Mouse (Mus musculus) frontal cortex, postnatal 36 days (tissue): ENCODE measurements around the gene Usb1.

Experiments
- DNase-seq, 2 experiments: peaks; one replicate each; pipeline ENCODE4 v3.0.0; 2022; ENCODE audit warnings: low spot score in 2 of 2

Gene Usb1

DNA sequence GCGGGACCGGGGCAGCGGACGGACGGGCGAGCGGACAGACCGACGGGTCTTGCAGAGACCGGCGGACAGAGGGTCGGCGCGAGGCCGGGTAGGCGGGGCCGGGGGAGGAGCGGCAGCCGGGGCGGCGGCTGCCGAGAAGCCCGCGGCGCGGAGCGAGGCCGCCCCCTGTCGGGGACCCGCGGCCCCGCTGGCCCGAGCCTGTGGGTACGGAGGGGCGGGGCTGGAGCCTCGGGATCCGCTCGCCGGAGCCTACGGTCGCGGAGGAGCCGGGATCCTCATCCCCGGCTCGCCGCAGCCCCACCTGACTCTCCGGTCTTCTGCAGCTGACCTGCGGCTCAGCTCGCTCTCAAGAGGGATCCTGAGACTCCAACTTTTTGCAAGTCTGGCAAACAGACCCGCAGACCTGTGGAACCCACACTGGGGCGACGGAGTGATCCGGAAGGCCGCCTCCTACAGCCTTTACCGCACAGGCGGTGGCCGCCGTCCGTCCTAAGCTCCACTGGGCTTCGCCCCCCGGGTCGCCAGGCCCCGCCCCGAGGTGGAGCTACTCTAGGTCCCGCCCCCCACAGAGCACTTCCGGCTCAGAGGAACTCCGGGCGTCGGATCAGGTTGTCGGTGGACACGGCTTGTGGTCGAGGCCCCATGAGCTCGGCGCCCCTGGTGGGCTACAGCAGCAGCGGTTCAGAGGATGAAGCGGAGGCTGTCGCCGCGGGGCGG is at the start of gene Usb1, which contains the start of gene Zfp319:
Gene Usb1, plus strand, starts transcription at position 565 of the 717 bp plus-strand sequence.
Gene Zfp319, minus strand, starts transcription at position 231 of the 717 bp plus-strand sequence.
- DNase-seq: peak; percentile 92

DNA sequence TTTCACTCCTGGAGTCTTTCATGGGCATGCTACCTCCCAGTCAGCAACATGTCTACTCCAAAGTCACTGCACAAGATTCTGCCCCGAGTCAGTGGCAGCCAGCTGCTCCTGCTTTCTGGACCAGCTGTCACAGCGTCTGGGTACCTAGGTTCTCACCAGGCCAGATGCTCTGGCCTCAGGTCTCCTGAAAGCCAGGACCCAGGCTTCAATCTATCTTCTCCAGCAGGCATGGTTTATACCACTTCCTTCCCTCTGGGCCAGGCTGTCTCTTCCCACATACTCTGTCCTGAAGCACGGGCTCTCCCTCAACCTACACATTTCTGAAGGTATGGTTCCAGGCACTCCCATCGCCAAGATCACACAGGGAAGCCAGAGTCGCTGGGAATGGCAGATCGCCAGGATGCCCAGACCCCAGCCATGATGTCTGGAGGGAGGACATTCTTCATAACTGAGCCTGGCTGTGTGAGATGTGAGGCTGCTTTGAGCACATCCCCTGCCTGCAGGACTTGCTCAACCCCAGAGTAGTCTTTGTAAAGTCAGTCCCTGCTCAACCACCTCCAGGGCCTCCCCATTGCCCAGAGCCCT is 42.9 kb upstream of the Usb1 start:
- no peak for DNase-seq

DNA sequence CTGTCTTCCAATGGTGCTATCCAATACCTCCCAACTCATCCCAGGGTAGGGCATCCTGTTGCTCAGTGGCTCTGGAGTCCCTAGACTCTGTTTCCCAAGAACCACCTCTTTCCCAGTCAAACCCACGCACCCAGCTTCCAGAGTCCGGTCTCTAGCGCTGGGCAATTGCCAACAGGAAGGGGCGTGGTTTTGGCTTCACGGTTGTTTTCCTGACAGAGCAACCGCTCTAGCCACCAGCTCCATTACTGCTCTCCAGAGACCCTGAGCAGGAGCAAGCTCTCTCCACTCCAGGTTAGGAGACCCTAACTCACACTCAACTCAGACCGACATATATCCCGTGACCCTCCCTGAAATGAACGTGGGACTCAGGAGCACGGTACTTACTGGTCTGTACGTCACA is 38.9 kb upstream of the Usb1 start:
- DNase-seq: no peak

DNA sequence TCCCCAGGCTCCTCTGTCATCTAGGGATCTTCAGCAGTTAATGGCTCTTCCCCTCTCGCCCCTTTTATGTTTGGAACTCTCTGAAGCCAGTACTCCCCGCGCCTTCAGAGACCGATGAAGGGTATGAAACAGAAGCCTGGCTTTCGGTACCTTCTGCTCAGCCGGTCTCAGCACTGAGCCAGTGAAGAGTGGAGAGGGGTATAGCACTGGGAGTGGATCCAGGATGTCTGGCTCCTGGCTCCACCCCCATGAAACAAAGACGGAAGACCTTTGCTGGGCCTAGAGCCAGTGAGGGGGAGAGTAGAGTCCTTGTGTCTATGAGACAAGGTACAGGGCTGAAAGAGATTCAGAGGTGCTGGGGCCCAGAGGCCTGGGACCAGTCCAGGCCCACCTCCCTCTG is 38.2 kb upstream of the Usb1 start:
- no peak for DNase-seq

DNA sequence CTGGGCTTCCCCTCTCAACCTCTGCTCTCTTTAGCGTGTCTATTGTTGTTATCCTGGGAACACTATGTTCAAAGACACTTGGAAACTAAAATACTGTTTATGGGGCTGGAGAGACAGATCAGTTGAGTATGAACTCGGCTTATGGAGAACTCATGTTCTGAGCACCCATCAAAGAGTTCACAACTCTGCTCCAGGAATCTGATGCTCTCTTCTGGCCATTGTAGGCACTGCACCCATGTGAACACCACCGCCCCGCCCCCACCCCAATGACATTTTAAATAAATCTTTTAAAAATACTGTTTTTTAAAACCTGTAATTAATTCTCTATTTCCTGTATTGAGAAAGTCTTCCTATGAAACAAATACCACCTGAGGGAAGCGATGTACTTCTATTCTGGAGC is 29.7 kb upstream of the Usb1 start:
- DNase-seq: no peak

DNA sequence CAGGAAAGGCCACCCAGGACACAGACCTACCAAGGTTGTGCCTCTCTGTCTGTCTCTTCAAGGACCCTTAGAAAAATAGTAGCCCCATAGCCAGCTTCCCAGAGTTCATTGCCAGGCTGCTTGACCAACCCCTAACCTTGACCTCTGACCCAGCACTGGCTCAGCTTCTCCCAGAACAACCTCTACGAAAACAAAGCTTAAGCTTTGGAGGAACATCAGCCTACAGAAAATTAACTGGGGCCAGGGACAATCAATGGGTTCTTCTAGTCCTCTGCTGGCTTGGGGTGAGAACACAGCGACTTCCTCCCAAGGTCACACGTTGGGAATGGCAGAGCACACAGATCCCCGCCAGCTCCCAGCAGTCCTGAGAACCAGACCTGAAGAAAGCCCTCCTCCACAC is 26.6 kb upstream of the Usb1 start:
- DNase-seq: no peak

DNA sequence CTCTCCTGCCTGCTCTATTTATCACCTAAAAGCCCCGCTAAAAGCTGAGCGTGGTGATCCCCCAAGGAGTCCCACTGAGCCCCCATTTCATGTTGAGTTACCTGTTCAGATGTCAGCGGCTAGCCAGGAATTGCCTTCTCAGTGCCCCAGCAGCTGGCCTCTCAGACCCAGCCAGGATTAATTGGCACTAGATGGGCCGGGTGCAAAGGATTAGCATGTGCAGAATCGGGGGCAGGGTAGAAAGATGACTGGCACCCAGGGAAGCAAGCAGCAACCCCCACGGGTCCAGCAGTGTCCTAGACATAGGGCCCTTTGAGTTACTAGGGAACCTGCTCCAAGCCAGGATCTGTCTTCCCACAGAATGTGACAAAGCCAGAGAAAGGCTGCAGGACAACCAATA is 25.7 kb upstream of the Usb1 start, which contains the start of gene Cngb1:
Gene Cngb1, minus strand, starts transcription at position 155 of the 400 bp plus-strand sequence.
- DNase-seq: no peak

DNA sequence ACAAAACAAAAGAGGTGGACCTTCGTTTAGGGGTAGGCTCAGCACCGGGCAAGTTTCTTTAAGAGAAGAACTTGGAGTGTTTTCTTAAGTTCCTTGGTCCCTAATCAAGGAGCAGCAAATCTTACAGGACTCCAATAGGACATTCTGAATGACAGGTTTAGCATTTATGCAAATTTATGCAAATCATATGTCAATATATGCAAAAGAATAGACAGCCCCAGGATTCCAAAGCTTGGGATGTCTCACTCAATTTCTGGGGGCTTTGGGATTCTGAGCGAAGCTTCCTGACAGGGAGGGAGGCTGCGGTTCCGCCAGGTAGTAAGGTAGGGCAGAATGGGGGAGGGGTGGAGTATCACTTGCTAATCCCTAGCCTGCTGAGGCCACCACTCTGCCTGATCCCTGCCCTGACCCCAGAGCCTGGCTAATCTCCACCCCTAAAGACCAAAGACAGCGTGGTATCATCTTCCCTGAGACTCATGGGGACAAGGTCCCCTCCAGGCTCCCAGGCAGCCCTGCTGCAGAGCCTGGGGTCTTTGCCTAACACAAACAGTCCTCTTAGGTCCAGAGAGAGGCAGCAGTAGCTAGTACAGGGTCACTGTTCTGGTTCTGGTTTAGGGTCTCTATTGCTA is 21.6 kb upstream of the Usb1 start, which contains the start of gene Tepp:
Gene Tepp, plus strand, starts transcription at position 225 of the 629 bp plus-strand sequence.
- no peak for DNase-seq

DNA sequence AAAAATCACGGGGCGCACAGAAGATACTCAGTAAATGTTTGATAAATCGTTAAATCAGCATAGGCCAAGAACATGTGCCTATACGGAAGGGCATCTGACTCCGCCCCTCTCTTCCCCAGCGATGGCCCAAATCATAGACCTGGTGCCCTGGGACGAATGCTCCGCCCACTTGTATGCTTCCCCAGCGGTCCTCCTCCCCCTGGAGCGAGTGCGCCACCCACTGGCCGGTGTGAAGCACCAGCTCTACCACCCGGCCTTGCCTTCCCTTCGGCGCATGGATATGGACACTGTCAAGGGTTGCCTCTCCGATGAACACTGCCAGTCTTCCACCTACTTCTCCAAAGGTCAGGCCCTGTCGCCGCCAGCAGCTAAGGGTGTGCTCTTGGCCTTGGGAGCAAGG is 19.2 kb upstream of the Usb1 start:
- no peak for DNase-seq

DNA sequence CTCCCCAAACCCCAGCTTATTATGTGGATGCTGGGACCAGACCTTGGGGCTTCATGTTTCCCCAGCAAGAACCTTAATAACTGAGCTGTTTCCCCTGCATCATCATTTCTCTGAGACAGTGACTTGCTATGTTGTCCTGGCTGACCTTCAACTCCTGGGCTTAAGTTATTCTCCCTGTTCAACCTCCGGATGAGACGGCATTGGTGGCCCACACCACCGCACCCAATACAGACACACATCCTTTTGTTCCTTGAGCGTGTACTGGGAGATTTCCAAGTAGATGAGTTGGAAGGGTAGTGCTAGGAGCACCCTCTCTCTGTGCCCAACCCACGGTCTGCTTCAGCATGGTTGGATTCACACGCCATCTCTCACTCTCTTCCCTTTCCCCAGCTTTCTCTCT is 18.2 kb upstream of the Usb1 start:
- DNase-seq: no peak

DNA sequence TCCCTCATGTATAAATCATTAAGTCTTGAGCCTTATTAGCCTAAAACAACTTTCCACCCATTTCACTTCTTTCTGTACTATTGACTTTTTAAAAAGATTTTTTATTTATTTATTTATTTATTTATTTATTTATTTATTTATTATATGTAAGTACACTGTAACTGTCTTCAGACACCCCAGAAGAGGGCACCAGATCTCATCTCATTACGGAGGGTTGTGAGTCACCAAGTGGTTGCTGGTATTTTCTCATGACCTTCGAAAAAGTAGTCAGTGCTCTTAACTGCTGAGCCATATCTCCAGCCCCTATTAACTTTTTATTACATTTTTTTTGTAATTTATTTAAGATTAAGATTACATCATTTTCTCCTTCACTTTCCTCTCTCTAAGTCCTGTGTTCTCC is 17.4 kb upstream of the Usb1 start:
- no peak for DNase-seq

DNA sequence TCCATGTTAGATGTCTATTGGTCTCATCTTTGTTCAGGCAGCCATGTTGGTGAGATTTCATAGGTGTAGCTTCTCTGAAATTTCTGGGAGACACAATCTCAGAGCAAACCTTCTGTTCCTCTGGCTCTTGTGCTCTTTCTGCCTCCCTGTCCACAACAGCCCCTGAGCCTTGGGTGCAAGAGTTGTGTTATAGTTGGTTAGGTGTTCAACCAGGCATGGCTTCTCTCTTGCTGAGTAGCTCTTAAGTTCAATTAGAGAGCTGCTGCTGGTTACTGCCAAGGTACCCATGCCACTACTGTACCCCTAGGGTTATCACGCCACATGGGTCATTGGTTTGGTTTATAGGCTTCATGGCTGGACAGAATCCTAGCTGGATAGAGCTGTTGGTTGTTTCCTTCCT is 16.7 kb upstream of the Usb1 start:
- DNase-seq: no peak

DNA sequence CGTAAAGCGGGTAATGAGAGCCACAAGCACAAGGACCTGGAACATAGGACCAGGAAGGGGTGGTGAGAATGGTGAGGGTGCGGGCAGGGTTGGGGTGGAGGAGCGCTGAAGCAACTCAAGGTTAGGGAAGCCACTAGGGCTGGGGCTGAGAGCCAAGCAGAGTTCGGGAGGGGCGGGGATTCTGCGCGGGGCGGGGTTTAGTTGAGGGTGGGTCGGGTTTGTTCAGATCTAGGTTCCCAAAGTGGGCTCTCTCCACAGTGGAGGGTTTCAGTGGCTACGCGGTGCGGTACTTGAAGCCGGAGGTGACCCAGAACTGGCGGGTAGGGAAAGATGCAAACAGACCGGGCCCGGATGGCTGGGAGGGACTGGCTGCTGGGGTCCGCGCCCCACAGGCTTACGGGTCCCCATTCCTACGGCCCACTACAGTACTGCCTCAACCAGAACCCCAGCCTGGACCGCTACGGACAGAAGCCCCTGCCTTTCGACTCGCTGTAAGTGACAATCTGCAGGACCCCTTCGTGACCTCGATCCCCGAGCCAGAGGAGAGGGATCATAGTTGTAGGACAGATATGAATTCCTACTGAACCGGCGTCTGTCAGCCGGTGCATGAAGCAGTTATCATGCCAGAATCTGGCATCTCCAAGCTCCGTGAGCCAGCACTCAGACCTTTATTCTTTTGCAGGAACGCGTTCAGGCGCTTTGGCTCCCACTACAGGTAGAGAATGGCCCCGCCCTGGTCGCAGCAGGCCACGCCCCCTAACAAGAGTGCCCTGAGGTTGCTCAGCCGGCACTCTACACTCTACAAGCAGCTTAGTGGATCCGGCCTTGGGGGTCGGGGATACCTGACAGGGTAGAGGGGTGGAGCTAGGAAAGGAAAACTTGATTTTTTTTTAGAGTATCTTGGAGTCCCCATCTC is 11.6 kb upstream of the Usb1 start:
- peak in 1 of 2 experiments; percentile 14 for DNase-seq

DNA sequence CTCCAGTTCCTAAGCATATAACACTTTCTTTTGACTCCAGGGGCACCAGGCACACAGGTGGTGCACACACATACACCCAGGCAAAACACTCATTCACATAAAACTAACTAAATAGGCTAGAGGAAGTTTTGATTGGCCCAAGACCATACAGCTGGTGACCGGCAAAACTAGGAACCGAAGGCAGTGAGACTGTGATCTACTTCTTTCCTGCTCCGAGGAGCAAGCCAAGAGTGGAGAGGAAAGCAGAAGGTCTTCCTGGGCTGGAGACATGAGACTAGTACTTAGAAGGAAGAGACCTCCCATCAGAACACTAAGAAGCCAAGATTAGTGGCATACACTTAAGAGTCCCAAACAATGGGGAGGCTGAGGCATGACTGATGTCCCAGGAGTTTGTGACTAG is 8.9 kb upstream of the Usb1 start:
- no peak for DNase-seq

DNA sequence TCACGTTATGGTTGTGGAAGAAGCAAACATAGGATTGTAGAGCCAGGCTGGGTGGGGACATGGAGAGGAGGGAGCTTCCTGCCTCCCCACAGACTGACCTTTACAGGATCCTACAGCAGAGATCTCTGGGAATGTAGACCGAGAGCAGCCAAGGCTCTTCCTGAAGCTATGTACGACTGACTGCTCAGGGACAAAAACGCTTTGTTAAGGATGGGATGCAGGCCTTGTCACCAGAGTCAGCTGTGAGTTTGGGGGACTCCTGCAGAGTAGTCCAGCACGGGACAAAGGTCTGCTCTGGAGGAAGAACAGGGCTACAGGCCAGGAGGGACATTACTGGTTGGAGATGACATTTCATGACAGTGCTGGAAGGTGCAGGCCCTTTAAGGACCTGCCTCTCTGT is 7.4 kb upstream of the Usb1 start:
- DNase-seq: no peak

DNA sequence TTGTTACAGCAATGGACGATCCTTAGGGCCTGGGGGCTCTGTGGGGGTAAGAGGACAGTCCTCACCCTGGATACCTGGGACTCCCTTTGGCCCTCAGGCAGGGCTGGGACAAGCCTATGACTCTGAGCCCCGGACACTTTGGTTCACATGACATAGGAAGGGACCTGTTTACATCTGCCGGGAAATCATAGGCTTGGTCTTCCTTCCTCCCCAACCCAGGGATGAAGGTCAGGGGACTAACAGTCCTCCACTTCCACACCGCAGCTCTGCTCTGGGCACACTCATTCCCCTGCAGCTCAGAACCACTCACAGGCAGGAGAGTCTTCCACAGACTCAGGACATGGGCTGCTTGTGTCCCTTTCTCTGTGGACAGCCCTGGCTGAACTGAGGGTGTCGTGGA is 5.3 kb upstream of the Usb1 start:
- no peak for DNase-seq

DNA sequence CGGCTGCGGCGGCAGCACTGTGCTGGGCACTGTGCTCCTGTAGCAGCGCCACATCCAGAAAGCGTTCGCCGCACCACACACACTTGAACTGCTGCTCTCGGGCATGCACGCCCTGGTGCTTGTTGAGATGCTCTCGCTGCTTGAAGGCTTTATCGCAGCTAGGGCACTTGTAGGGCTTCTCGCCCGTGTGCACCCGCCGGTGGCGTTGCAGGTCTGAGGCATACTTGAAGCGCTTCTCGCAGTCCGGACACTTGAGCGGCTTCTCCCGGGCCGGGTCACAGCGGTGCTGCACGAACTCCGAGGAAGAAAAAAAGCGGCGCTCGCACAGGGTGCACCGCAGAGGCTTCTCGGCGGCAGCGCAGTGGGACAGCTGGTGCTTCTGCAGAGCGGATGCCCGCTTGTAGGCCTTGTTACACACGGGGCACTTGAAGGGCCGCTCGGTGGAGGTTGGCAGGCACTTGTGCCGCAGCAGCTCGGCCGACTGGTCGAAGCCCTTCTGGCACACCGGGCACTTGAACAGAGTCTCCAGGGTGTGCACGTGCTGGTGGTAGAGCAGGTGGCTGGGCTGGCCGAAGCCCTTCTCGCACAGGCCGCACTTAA is 4.1 kb upstream of the Usb1 start:
- no peak for DNase-seq

DNA sequence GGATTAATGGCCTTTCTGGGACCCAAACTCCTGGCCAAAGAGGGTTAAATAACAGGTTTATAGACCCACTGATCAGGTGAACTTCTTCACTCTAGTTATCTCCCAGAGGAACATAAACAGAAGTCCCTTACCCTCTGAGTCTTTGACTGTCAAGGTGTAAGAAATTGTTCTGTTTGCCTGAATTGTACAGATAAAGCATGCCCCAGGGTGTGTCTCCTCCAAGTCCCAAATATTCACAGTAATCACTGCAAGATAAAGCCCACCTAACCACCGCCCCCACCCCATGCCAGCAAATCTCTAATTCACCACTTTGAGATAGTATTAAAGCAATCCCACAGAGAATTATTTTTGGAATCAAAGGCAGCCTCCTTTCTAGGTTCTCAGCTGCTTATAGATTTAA is 1.7 kb upstream of the Usb1 start:
- DNase-seq: no peak

DNA sequence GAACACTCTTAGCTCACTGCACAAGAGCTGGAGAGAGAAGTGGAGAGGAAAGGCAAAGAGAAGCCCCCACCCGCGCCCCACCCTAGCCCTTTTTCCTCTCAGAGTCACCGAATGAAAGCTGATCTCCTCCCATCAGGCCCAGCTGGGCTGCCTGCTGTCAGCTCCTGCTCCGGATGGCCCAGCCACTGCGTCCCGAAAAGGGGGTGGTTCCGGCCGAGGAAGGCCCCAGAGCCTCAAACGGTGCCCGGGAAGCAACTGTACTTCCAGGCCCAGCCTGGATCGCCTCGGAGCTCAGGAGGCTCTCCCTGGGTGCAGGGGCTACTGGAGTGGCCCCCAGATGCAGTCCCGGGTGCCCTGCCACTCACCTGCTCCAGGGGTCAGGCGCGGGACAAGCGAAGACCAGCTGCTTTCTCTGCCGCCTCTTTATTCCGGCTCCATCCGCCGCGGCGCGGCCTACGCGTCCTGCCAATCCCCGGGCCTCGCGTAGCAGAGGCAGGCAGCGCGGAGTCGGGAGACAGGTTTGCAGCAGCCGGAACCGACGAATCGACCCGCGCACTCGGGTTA is 846 bp upstream of the Usb1 start:
- no peak for DNase-seq

DNA sequence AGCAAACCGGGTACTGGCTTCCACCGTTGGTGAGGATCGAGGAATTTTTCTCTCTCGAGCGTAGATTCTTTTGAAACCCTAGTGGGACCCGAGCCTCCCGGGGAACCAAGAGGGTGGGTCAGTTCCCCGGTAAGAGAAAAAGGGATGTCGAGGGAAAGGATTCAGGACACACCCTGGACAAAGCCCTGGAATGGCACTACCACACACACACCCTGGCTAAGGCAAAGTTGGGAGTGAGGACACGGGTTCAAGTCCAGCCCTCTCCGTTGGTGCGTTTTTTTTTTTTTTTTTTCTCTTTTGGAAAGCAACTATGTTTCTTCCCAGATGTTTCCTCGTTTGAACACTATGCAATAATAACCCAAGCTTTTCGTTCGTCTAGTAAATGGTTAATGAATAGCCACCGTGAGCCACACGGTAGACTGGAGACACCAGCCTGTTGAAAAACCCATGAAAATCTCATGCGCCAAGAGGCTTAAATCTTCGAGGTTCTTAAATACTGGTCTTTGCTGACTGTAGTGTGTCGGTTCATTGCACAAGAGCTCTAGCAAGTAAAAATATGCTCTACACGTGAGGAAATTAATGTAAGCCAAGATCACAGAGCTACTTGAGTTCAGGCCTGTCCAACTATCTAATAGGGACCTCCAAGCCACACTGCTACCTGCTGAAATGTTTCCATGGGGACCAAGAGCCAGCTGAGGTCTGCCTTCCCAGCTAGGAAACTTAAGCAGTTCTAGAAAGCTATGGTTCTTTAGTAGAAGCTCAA is 534 bp downstream of the Usb1 start:
- no peak for DNase-seq

DNA sequence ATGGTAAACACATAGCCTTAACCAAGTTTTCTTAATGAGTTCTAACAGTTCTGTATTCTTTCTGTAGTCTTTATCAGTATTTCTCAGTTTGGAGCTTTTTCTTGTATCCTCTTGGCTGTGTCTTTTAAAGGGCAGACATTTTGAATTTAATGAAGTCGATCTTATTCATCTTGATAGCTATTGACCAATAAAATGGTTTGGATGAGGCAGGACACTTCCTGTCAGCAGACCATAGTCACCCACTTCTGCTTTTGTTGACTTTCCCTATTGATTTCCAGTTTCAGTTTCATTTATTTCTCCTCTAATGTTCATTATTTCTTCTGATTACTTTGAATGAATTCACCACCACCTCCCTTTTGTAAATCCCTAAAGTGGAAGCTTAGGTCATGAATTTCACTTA is 3.6 kb downstream of the Usb1 start:
- no peak for DNase-seq
